Mouse (Mus musculus) heart, adult 2 months (tissue): Measurements from ENCODE around the gene Snrpa1. TPM values are rescaled to one million over a fixed set of nuclear protein-coding genes. Genes with fewer than 3 reads are reported as not detected.
"Not testable (repeated sequence)": the region's sequence is repeated elsewhere in the genome, so short reads cannot be mapped to it uniquely, and the experiment has no call there.

Experiments used
- DNase-seq, 2 experiments: peaks; one replicate each; pipeline ENCODE4 v3.0.0; 2021
- H3K27ac ChIP-seq: fragments of 200-600 bp; 2 replicates; pipeline ENCODE4 v1.8.1; 2022
- H3K27me3 ChIP-seq: fragments of 200-500 bp; 2 replicates; pipeline ENCODE4 v1.6.1; 2012; ENCODE audit warnings: mild to moderate bottlenecking, low read length, inconsistent platforms, mixed read lengths; ENCODE audit not compliant: control insufficient read depth, insufficient read depth
- H3K36me3 ChIP-seq: fragments of 200-500 bp; 2 replicates; pipeline ENCODE4 v1.6.1; 2012; ENCODE audit warnings: low read length, inconsistent platforms; ENCODE audit not compliant: control insufficient read depth, insufficient read depth
- H3K4me1 ChIP-seq: fragments of 200-500 bp; 2 replicates; pipeline ENCODE4 v1.6.1; 2011; ENCODE audit warnings: low read length; ENCODE audit not compliant: control insufficient read depth, insufficient read depth
- H3K4me3 ChIP-seq: fragments of 200-600 bp; 2 replicates; pipeline ENCODE4 v1.8.1; 2022
- H3K79me2 ChIP-seq: fragments of 200-500 bp; replicated peaks from 2 replicates; pipeline ENCODE4 v1.6.1; 2012; ENCODE audit warnings: mild to moderate bottlenecking, inconsistent platforms, low read length, moderate library complexity, mixed read lengths; ENCODE audit not compliant: control insufficient read depth, insufficient read depth
- H3K9ac ChIP-seq: fragments of 200-500 bp; 2 replicates; pipeline ENCODE4 v1.6.1; 2012; ENCODE audit warnings: low read depth, mild to moderate bottlenecking, control low read depth, inconsistent platforms, low read length, mixed read lengths
- CTCF ChIP-seq: fragments of 200-600 bp; IDR thresholded peaks from 2 replicates; pipeline ENCODE4 v1.8.1; 2022; ENCODE audit warnings: antibody characterized with exemption, mild to moderate bottlenecking, moderate library complexity
- EP300 ChIP-seq: fragments of 200-500 bp; IDR thresholded peaks from 2 replicates; pipeline ENCODE4 v1.6.1; 2011; ENCODE audit warnings: low read depth, low read length, control low read depth; ENCODE audit not compliant: insufficient read depth
- POLR2A ChIP-seq: fragments of 200-500 bp; IDR thresholded peaks from 2 replicates; pipeline ENCODE4 v1.6.1; 2011; ENCODE audit warnings: mild to moderate bottlenecking, low read depth, low read length, control low read depth; ENCODE audit not compliant: insufficient read depth
- WGBS: fragments of 180-500 bp; shearing (Covaris S2); methylation state at CpG from one replicate; pipeline ENCODE4 v1.1.7; 2018; 5-methylcytosine and 5-hydroxymethylcytosine counted together
- intact Hi-C: fragments of 180-260 bp; cut with DNase I; formaldehyde crosslinking; loops from one replicate; pipeline ENCODE4 v1.15.1; 2025
- polyA plus RNA-seq: library from polyadenylated mRNA; depleted of rRNA; stranded (reverse); fragments of >200 nt; gene quantifications from 2 replicates; pipeline ENCODE4 v1.2.3, GENCODE M21; 2012
- total RNA-seq, 2 experiments: library from RNA; stranded (reverse); gene quantifications; 2 replicates each; pipeline ENCODE4 v1.2.3; 2021

The Snrpa1 gene
- total and polyA plus RNA-seq, 3 experiments = 9.3 to 22.3 (median 21.7) TPM

GRCm38 (mm10) chr7:66047975-66048374, 10.8 kb upstream of the Snrpa1 start:
- no peak for TF ChIP-seq POLR2A
- TF ChIP-seq EP300 = no peak
- no peak for TF ChIP-seq CTCF
- H3K4me1 ChIP-seq = no peaks in the 10 kb centered on the region
- intact Hi-C loops = no loop called here
- H3K79me2 ChIP-seq = no peaks in the 10 kb centered on the region
- no peaks in the 10 kb centered on the region for H3K36me3 ChIP-seq
- no peak for DNase-seq
- H3K27ac ChIP-seq = no peak overlapping the region
- H3K9ac ChIP-seq = no peak overlapping the region
- no peaks in the 10 kb centered on the region for H3K27me3 ChIP-seq
- WGBS = 72% methylated on average over 4 of the region's 4 CpGs
- H3K4me3 ChIP-seq = no peak overlapping the region

GRCm38 (mm10) chr7:66048446-66049230, 10.2 kb upstream of the Snrpa1 start:
- Histone ChIP-seq H3K27ac (no peak overlapping the region), H3K27me3 (no peaks in the 10 kb centered on the region), H3K9ac (no peak overlapping the region), H3K36me3 (no peaks in the 10 kb centered on the region), H3K4me3 (no peak overlapping the region), H3K4me1 (no peaks in the 10 kb centered on the region), H3K79me2 (no peaks in the 10 kb centered on the region)
- WGBS = 87% methylated on average over 12 of the region's 12 CpGs
- intact Hi-C loops = no loop called here
- no peak for DNase-seq
- no peak for TF ChIP-seq POLR2A
- TF ChIP-seq CTCF = no peak
- TF ChIP-seq EP300 = no peak

GRCm38 (mm10) chr7:66053946-66054483, 4.8 kb upstream of the Snrpa1 start:
- TF ChIP-seq POLR2A (no peak), CTCF (no peak), EP300 (no peak)
- no peak for DNase-seq
- Histone ChIP-seq H3K4me1 (no peaks in the 10 kb centered on the region), H3K79me2 (no peaks in the 10 kb centered on the region), H3K27ac (no peak overlapping the region), H3K27me3 (no peaks in the 10 kb centered on the region), H3K9ac (no peak overlapping the region), H3K4me3 (no peak overlapping the region), H3K36me3 (no peaks in the 10 kb centered on the region)
- intact Hi-C loops = loop anchor here (1.0 kb wide), 1 partner anchor 350 kb away; no protein-coding TSS in a partner anchor
- WGBS = 86% methylated on average over 4 of the region's 4 CpGs

- not testable (repeated sequence) for H3K27ac ChIP-seq, DNase-seq, H3K9ac ChIP-seq, H3K79me2 ChIP-seq, H3K27me3 ChIP-seq, H3K4me1 ChIP-seq, H3K36me3 ChIP-seq, H3K4me3 ChIP-seq
- 2% methylated on average over 2 of the region's 2 CpGs for WGBS
- intact Hi-C loops = loop anchor here (1.0 to 5.0 kb wide), 2 partner anchors 193 to 282 kb away; partner anchors contain the start of gene Pcsk6
- TF ChIP-seq CTCF = peak; percentile 87
These were observed 3.4 kb upstream of the Snrpa1 start for GRCm38 (mm10) chr7:66055356-66055755.

GRCm38 (mm10) chr7:66060066-66060956, 1.5 kb downstream of the Snrpa1 start:
- WGBS = under 1% methylated on average over 63 of the region's 64 CpGs
- intact Hi-C loops = no loop called here
- TF ChIP-seq EP300 = no peak
- TF ChIP-seq POLR2A = peak; percentile 85
- 0 out of 2 replicates have a peak, but pooled peaks have one; percentile 13 for TF ChIP-seq CTCF

More at GRCm38 (mm10) chr7:66060066-66060956, 1.5 kb downstream of the Snrpa1 start:
- peaks cover 2% of the 10 kb centered on the region; the same call in 1 of the 2 replicates for H3K79me2 ChIP-seq
- peak overlapping the region; percentile 73 for H3K4me3 ChIP-seq
- peaks cover 5% of the 10 kb centered on the region for H3K4me1 ChIP-seq
- peak; percentile 91 to 95 for DNase-seq
- peak overlapping the region; percentile 90 for H3K27ac ChIP-seq
- H3K27me3 ChIP-seq = no peaks in the 10 kb centered on the region
- H3K9ac ChIP-seq = peak overlapping the region; percentile 92
- no peaks in the 10 kb centered on the region; the same call in 1 of the 2 replicates for H3K36me3 ChIP-seq
